Mouse (Mus musculus): ENCODE measurements around the gene 9030612E09Rik.

- TF ChIP-seq CTCF (IDR thresholded peaks at IDR 0.05; ENCODE audit: borderline replicate concordance, insufficient read depth, low read length) (no peak), POLR2A (IDR thresholded peaks at IDR 0.05; ENCODE audit: low read depth, low read length) (no peak)
Observed at GRCm38 (mm10) chr10:43159333-43159732, 15.2 kb upstream of the 9030612E09Rik start.

All from embryonic fibroblast, embryonic 13.5 days (primary cell).